Mouse (Mus musculus) small intestine, adult 2 months (tissue): ENCODE results near the gene Fbln1.

Experiments used
- CTCF ChIP-seq: fragments of 200-500 bp; IDR thresholded peaks from 2 replicates; pipeline ENCODE4 v1.5.1; 2012; ENCODE audit warnings: low read depth, mild to moderate bottlenecking, control low read depth, inconsistent platforms, low read length, moderate library complexity, mixed read lengths; ENCODE audit not compliant: insufficient replicate concordance, insufficient read length; ENCODE audit errors: extremely low read depth
- POLR2A ChIP-seq: fragments of 200-500 bp; IDR thresholded peaks from 2 replicates; pipeline ENCODE4 v1.6.1; 2012; ENCODE audit warnings: low read depth, mild to moderate bottlenecking, control low read depth, inconsistent platforms, low read length, moderate library complexity

GRCm38 (mm10) chr15:85277221-85277620, 71.5 kb downstream of the Fbln1 start:
- no peak for TF ChIP-seq CTCF
- TF ChIP-seq POLR2A, result no peak
